ENCODE assay signal across 11 mouse cellular contexts in genomic region chr16:44510521-44511213, GRCm38 (mm10). TPM values are rescaled to one million over a fixed set of nuclear protein-coding genes. Genes with fewer than 3 reads are reported as not detected.
DNase-seq lines count a peak whose midpoint lies in the region; ATAC-seq and TF ChIP-seq lines count a peak whose summit lies in the region.
"Had no signal": no experiment of that assay in that cellular context is flagged by ENCODE, and none has a peak within 500 bp of the region (broad histone marks: within the 10 kb centered on the region; RNA-seq: fewer than 3 reads in every experiment).

No protein-coding gene starts in this region.

- peak overlapping the region; percentile 87 for H3K27ac ChIP-seq in lung, embryonic 14.5 days (ENCODE audit: low read depth)
- H3K27ac ChIP-seq in embryonic facial prominence, embryonic 11.5 days (replicated peaks; ENCODE audit: low read depth, low read length), result no peak overlapping the region
- H3K27ac ChIP-seq in limb, embryonic 10.5 days, result peak overlapping the region; percentile 50
- H3K27ac ChIP-seq: liver, embryonic 12.5 days had no signal

- no peak for TF ChIP-seq POLR2A in lung, adult 2 months (IDR thresholded peaks at IDR 0.05; ENCODE audit: borderline replicate concordance, extremely low read depth, low read depth, low read length)

- whole genome bisulfite sequencing in lung, embryonic 14.5 days, result 51% methylated on average over 13 of the region's 13 CpGs
- WGBS in lung, adult 2 months, result 71% methylated on average over 13 of the region's 13 CpGs
- WGBS in embryonic facial prominence, embryonic 11.5 days, result 60% methylated on average over 13 of the region's 13 CpGs
- 67% methylated on average over 13 of the region's 13 CpGs for WGBS in limb, embryonic 10.5 days

- H3K9ac ChIP-seq in lung, embryonic 14.5 days, result no peak overlapping the region
- H3K9ac ChIP-seq in embryonic facial prominence, embryonic 11.5 days (replicated peaks; ENCODE audit: low read length), result no peak overlapping the region
- H3K9ac ChIP-seq: liver, embryonic 12.5 days had no signal

- H3K9me3 ChIP-seq in lung, embryonic 14.5 days (ENCODE audit: low read depth, low read length), result no peaks in the 10 kb centered on the region
- no peaks in the 10 kb centered on the region for H3K9me3 ChIP-seq in embryonic facial prominence, embryonic 11.5 days (replicated peaks; ENCODE audit: control insufficient read depth, low read length)
- H3K9me3 ChIP-seq in limb, embryonic 10.5 days (replicated peaks), result no peaks in the 10 kb centered on the region
- H3K9me3 ChIP-seq: liver, embryonic 12.5 days had no signal

- peak; percentile 48 for ATAC-seq in frontal cortex, adult (ENCODE audit: low TSS enrichment)
- peak; percentile 67 for ATAC-seq in lung, embryonic 14.5 days (ENCODE audit: insufficient read depth)
- ATAC-seq in embryonic facial prominence, embryonic 11.5 days (replicated peaks; ENCODE audit: insufficient number of reproducible peaks, low FRiP score, low TSS enrichment, low read depth), result 0 out of 2 replicates have a peak, but pooled peaks have one; percentile 49
- ATAC-seq: liver, embryonic 12.5 days had no signal

- H3K27me3 ChIP-seq in lung, embryonic 14.5 days (ENCODE audit: insufficient read depth, low read length), result no peaks in the 10 kb centered on the region
- H3K27me3 ChIP-seq in embryonic facial prominence, embryonic 11.5 days (ENCODE audit: control insufficient read depth, insufficient read depth, low read length), result no peaks in the 10 kb centered on the region
- H3K27me3 ChIP-seq in limb, embryonic 10.5 days (ENCODE audit: low read depth, poor library complexity, severe bottlenecking), result no peaks in the 10 kb centered on the region
- H3K27me3 ChIP-seq: liver, embryonic 12.5 days had no signal

- TF ChIP-seq CTCF in lung, embryonic 14.5 days (IDR thresholded peaks at IDR 0.05; ENCODE audit: low read depth), result no peak
- no peak for TF ChIP-seq CTCF in lung, adult 2 months (IDR thresholded peaks at IDR 0.05; ENCODE audit: insufficient read depth, low read length)

- no peak for DNase-seq in frontal cortex, postnatal 36 days (ENCODE audit: low spot score in 2 of 2)
- peak; percentile 82 for DNase-seq in lung, embryonic 14.5 days
- no peak for DNase-seq in lung, adult 2 months
- peak; percentile 39 for DNase-seq in embryonic facial prominence, embryonic 11.5 days (ENCODE audit: low spot score)
- peak; percentile 32 for DNase-seq in limb, embryonic 10.5 days (ENCODE audit: low spot score)
- no peak for DNase-seq in thymus, postnatal 4 days
- DNase-seq in ovary, postnatal 14 days (ENCODE audit: low spot score), result no peak
- DNase-seq: kidney, adult 18-20 months; thymus, postnatal 36 days had no signal

- 0 out of 2 replicates have a peak overlapping the region, but pooled peaks have one; percentile 7 for H3K4me2 ChIP-seq in lung, embryonic 14.5 days
- no peak overlapping the region for H3K4me2 ChIP-seq in embryonic facial prominence, embryonic 11.5 days (ENCODE audit: low read depth, low read length)
- H3K4me2 ChIP-seq: liver, embryonic 12.5 days had no signal

- H3K36me3 ChIP-seq in lung, embryonic 14.5 days (ENCODE audit: insufficient read depth), result peaks cover 46% of the 10 kb centered on the region
- no peaks in the 10 kb centered on the region; the same call in 1 of the 2 replicates for H3K36me3 ChIP-seq in embryonic facial prominence, embryonic 11.5 days (replicated peaks; ENCODE audit: control insufficient read depth, insufficient read depth, low read depth, low read length)
- peaks cover 94% of the 10 kb centered on the region for H3K36me3 ChIP-seq in limb, embryonic 10.5 days
- H3K36me3 ChIP-seq: liver, embryonic 12.5 days had no signal

- peaks cover 25% of the 10 kb centered on the region for H3K4me1 ChIP-seq in lung, embryonic 14.5 days (ENCODE audit: insufficient read depth)
- no peaks in the 10 kb centered on the region; the same call in 1 of the 2 replicates for H3K4me1 ChIP-seq in lung, adult 2 months (ENCODE audit: control insufficient read depth, insufficient read depth, low read length)
- 0 out of 2 replicates have a peak, but pooled peaks cover 3% of the 10 kb centered on the region for H3K4me1 ChIP-seq in embryonic facial prominence, embryonic 11.5 days (ENCODE audit: control insufficient read depth, insufficient read depth, low read length)
- H3K4me1 ChIP-seq in limb, embryonic 10.5 days, result peaks cover 31% of the 10 kb centered on the region
- H3K4me1 ChIP-seq: liver, embryonic 12.5 days had no signal

- H3K4me3 ChIP-seq in lung, embryonic 14.5 days (ENCODE audit: low read depth, low read length), result no peak overlapping the region
- H3K4me3 ChIP-seq in lung, adult 2 months (replicated peaks; ENCODE audit: extremely low read depth, low read depth, low read length), result no peak overlapping the region
- no peak overlapping the region for H3K4me3 ChIP-seq in embryonic facial prominence, embryonic 11.5 days (ENCODE audit: low read depth, low read length)
- H3K4me3 ChIP-seq in limb, embryonic 10.5 days, result no peak overlapping the region
- H3K4me3 ChIP-seq: liver, embryonic 12.5 days had no signal

RNA-seq across cellular contexts. Expression of gene Boc, which starts 48.0 kb away (rescaled TPM):
- polyA plus RNA-seq in lung, embryonic 14.5 days (2014; fragmentation: Nextera tagmentation; extraction: Ambion mirVana), result 36.4 and 38.8 TPM in 2 replicates
- polyA plus RNA-seq in lung, adult 2 months (2012; rRNA removed), result 22.2 and 23.4 TPM in 2 replicates
- 19.5 and 20.7 TPM in 2 replicates for polyA plus RNA-seq in embryonic facial prominence, embryonic 11.5 days (2014; fragmentation: Nextera tagmentation; extraction: Ambion mirVana)
- 20.0 and 38.3 TPM in 2 replicates for polyA plus RNA-seq in limb, embryonic 10.5 days (2016; fragmentation: Nextera tagmentation; extraction: Ambion mirVana)

Comparison
In these comparisons a context has a peak if more than half of its experiments do, and no peak if none do; other contexts are left out.
1. DNase-seq: peak in lung, embryonic 14.5 days (single experiment), embryonic facial prominence, embryonic 11.5 days (single experiment) and limb, embryonic 10.5 days (single experiment); none in frontal cortex, postnatal 36 days (0 of 2), lung, adult 2 months (single experiment), thymus, postnatal 4 days (single experiment) and ovary, postnatal 14 days (single experiment).
2. Peak in every context shown above with its lines, with median percentiles within 50 percentile points of each other: ATAC-seq.